Mouse (Mus musculus): ENCODE data around the gene Opn3.

- TF ChIP-seq CTCF (IDR thresholded peaks at IDR 0.05; ENCODE audit: low read depth): no peak
- TF ChIP-seq EP300 (IDR thresholded peaks at IDR 0.05; ENCODE audit: low read depth): no peak
These were observed 60.8 kb downstream of the Opn3 start for GRCm38 (mm10) chr1:175631721-175632221.
